Mouse (Mus musculus): ENCODE results near the gene Camk1d. TPM values are rescaled to one million over a fixed set of nuclear protein-coding genes. Genes with fewer than 3 reads are reported as not detected.

Gene Camk1d
- total RNA-seq (2014; rRNA removed) = 46.3 and 47.7 TPM in 2 replicates
- 17.0 and 21.2 TPM in 2 replicates for polyA plus RNA-seq (2012; rRNA removed)

DNA sequence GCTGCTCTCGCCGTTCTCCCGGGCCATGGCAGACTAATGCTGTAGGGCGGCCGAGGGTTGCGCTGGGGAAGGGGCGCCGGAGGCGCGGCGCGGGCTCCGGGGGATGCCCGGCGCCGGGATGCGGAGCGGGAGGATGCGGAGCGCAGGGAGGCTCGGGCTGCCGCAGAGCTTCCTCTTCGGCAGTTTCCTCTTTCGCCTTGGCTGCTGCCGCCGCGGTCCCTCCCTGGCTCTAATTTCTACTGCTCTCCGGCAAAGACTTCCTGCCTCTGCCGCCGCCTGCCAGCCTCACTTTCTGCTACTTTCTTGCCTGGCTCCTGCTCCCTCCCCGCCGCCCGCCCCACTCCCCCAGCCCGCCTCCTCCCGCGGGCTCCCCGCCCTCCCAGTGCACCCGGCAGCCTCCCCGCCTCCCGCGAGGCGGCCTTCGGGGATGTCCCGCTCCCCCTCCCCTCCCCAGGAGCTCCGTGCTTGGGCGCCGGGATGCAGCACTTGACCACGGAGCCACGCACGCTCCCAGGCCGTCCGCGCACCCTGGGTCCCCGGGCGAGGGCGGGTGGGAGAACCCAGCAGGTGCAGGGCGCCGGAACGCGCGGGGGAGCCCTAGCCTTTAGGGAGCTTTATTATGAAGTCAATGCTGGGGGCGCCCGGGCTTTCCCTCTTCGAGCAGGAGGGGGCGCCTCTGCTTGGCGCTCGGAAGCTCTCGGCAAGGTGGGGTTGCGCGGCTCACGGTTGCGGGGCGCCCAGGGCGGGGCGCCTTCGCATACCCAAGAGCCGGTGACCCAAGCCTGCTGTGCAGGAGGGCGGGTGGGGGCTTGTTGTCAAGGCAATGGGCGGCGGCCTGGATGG lies at the start of gene Camk1d:
Camk1d (minus strand) TSS at position 305 of the 843 bp plus-strand sequence.
- peak within 1 kb of the TSS; percentile 82 for H3K9ac ChIP-seq (ENCODE audit: low read depth, low read length)
- H3K4me1 ChIP-seq (ENCODE audit: control insufficient read depth, insufficient read depth, low read length) = peaks cover 5% of the 10 kb centered on the region; the same call in 1 of the 2 replicates
- H3K27me3 ChIP-seq (ENCODE audit: control insufficient read depth, insufficient read depth, low read length) = no peaks in the 10 kb centered on the region
- DNase-seq (ENCODE audit: extremely low read depth, low read depth, low spot score) = peak; percentile 28
- WGBS = under 1% methylated on average over 60 of the region's 80 CpGs
- no peaks in the 10 kb centered on the region for H3K36me3 ChIP-seq (ENCODE audit: control insufficient read depth, insufficient read depth, low read length)
- TF ChIP-seq CTCF (IDR thresholded peaks at IDR 0.05; ENCODE audit: low read depth, low read length) (peak; percentile 61), POLR2A (IDR thresholded peaks at IDR 0.05; ENCODE audit: extremely low read depth, insufficient read depth, low read length) (no peak)
- no peaks in the 10 kb centered on the region for H3K79me2 ChIP-seq (ENCODE audit: control insufficient read depth, insufficient read depth, low read length)
- no peak within 1 kb of the TSS; the same call in 1 of the 2 replicates for H3K27ac ChIP-seq (replicated peaks; ENCODE audit: insufficient read depth, low read depth, low read length)
- peak within 1 kb of the TSS; percentile 55 for H3K4me3 ChIP-seq (ENCODE audit: insufficient read depth, low read depth, low read length)

DNA sequence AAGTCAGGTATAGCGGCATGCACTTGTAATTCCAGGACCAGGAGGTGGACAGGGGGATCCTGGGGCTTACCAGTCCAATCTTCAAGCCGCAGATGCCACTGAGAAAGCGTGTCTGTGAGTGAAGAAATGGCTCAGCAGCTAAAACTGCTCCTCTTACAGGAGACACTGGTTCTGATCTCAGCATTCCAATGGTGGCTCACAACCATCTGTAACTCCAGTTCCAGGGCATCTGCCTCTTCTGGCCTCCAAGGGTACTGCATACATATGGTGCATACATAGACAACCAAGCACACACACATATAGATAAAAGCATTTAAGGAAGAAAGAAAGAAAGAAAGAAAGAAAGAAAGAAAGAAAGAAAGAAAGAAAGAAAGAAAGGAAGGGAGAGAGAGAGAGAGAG lies 47.7 kb upstream of the Camk1d start:
- H3K4me3 ChIP-seq (ENCODE audit: insufficient read depth, low read depth, low read length) = no peak overlapping the region
- H3K9ac ChIP-seq (ENCODE audit: low read depth, low read length) = no peak overlapping the region
- no peaks in the 10 kb centered on the region for H3K79me2 ChIP-seq (ENCODE audit: control insufficient read depth, insufficient read depth, low read length)
- no peak overlapping the region for H3K27ac ChIP-seq (replicated peaks; ENCODE audit: insufficient read depth, low read depth, low read length)
- no peaks in the 10 kb centered on the region for H3K36me3 ChIP-seq (ENCODE audit: control insufficient read depth, insufficient read depth, low read length)
- H3K4me1 ChIP-seq (ENCODE audit: control insufficient read depth, insufficient read depth, low read length) = no peaks in the 10 kb centered on the region
- TF ChIP-seq CTCF (IDR thresholded peaks at IDR 0.05; ENCODE audit: low read depth, low read length) = no peak
- no peak for DNase-seq (ENCODE audit: extremely low read depth, low read depth, low spot score)
- no peaks in the 10 kb centered on the region for H3K27me3 ChIP-seq (ENCODE audit: control insufficient read depth, insufficient read depth, low read length)
- 95% methylated on average over 3 of the region's 3 CpGs for WGBS

DNA sequence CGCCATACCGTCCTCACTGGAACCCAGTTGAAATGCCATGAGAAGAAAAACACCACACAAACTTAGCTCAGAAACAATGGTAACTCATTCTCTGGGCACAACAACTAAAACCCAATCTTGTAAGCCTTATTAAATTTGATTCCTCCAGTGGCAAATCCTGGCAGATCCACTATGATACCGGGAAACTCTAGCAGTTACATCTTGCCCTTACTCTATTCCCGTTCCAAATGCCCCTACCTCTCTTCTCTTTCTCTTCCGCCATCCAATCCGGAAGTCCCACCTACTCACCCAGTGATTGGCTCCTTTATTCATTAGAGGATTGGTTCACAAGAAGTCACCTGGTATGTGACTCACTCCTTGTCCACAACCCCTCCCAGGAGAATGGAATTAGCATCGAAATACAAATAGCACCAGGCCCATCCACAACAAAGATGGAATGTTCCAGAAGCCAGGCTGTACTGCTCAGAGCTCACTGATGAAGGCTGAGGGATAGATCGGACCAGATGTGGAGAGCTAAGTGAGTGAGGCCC lies 46.2 kb upstream of the Camk1d start:
- Histone ChIP-seq H3K79me2 (ENCODE audit: control insufficient read depth, insufficient read depth, low read length) (no peaks in the 10 kb centered on the region), H3K27ac (replicated peaks; ENCODE audit: insufficient read depth, low read depth, low read length) (no peak overlapping the region), H3K4me3 (ENCODE audit: insufficient read depth, low read depth, low read length) (no peak overlapping the region), H3K27me3 (ENCODE audit: control insufficient read depth, insufficient read depth, low read length) (no peaks in the 10 kb centered on the region), H3K9ac (ENCODE audit: low read depth, low read length) (no peak overlapping the region), H3K4me1 (ENCODE audit: control insufficient read depth, insufficient read depth, low read length) (no peaks in the 10 kb centered on the region), H3K36me3 (ENCODE audit: control insufficient read depth, insufficient read depth, low read length) (no peaks in the 10 kb centered on the region)
- no peak for DNase-seq (ENCODE audit: extremely low read depth, low read depth, low spot score)
- TF ChIP-seq POLR2A (IDR thresholded peaks at IDR 0.05; ENCODE audit: extremely low read depth, insufficient read depth, low read length) (no peak), CTCF (IDR thresholded peaks at IDR 0.05; ENCODE audit: low read depth, low read length) (no peak)
- WGBS = 95% methylated on average over 8 of the region's 8 CpGs

DNA sequence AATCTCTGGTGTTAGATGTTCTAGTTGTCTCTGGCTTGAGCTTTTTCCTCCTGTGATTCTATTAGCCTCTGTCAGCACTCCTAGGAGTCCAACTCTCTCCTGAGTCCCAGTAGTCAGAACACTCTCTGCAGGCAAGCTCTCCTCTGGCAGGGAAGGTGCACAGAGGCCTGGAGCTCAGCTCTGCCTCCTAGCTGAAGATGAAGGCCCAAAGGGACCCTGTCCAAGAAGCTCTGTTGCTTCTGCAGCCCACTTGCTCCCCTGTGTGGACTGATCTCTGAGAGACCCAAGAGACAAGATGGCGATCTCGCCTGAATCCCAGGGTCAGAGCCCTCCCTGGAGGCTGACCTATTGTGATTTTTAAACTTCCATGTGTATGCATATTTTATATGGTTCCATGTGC lies 44.3 kb upstream of the Camk1d start:
- Histone ChIP-seq H3K79me2 (ENCODE audit: control insufficient read depth, insufficient read depth, low read length) (no peaks in the 10 kb centered on the region), H3K27me3 (ENCODE audit: control insufficient read depth, insufficient read depth, low read length) (no peaks in the 10 kb centered on the region), H3K9ac (ENCODE audit: low read depth, low read length) (no peak overlapping the region), H3K27ac (replicated peaks; ENCODE audit: insufficient read depth, low read depth, low read length) (no peak overlapping the region), H3K36me3 (ENCODE audit: control insufficient read depth, insufficient read depth, low read length) (no peaks in the 10 kb centered on the region), H3K4me1 (ENCODE audit: control insufficient read depth, insufficient read depth, low read length) (no peaks in the 10 kb centered on the region), H3K4me3 (ENCODE audit: insufficient read depth, low read depth, low read length) (no peak overlapping the region)
- no peak for DNase-seq (ENCODE audit: extremely low read depth, low read depth, low spot score)
- WGBS = 93% methylated on average over 2 of the region's 2 CpGs
- TF ChIP-seq POLR2A (IDR thresholded peaks at IDR 0.05; ENCODE audit: extremely low read depth, insufficient read depth, low read length) = no peak
- no peak for TF ChIP-seq CTCF (IDR thresholded peaks at IDR 0.05; ENCODE audit: low read depth, low read length)

GRCm38 (mm10) chr2:5750872-5751271 lies 36.6 kb upstream of the Camk1d start:
- TF ChIP-seq POLR2A (IDR thresholded peaks at IDR 0.05; ENCODE audit: extremely low read depth, insufficient read depth, low read length) = no peak
- no peak for TF ChIP-seq CTCF (IDR thresholded peaks at IDR 0.05; ENCODE audit: low read depth, low read length)
- no peaks in the 10 kb centered on the region for H3K79me2 ChIP-seq (ENCODE audit: control insufficient read depth, insufficient read depth, low read length)
- H3K4me1 ChIP-seq (ENCODE audit: control insufficient read depth, insufficient read depth, low read length) = peaks cover 5% of the 10 kb centered on the region; the same call in 1 of the 2 replicates
- no peaks in the 10 kb centered on the region for H3K36me3 ChIP-seq (ENCODE audit: control insufficient read depth, insufficient read depth, low read length)
- no peak overlapping the region for H3K9ac ChIP-seq (ENCODE audit: low read depth, low read length)
- no peak overlapping the region for H3K27ac ChIP-seq (replicated peaks; ENCODE audit: insufficient read depth, low read depth, low read length)
- 92% methylated on average over 3 of the region's 3 CpGs for WGBS
- DNase-seq (ENCODE audit: extremely low read depth, low read depth, low spot score) = no peak
- no peaks in the 10 kb centered on the region for H3K27me3 ChIP-seq (ENCODE audit: control insufficient read depth, insufficient read depth, low read length)
- no peak overlapping the region for H3K4me3 ChIP-seq (ENCODE audit: insufficient read depth, low read depth, low read length)

GRCm38 (mm10) chr2:5749210-5749609 lies 34.9 kb upstream of the Camk1d start:
- H3K4me1 ChIP-seq (ENCODE audit: control insufficient read depth, insufficient read depth, low read length) = peaks cover 5% of the 10 kb centered on the region; the same call in 1 of the 2 replicates
- 14% methylated on average over 6 of the region's 6 CpGs for WGBS
- no peaks in the 10 kb centered on the region for H3K36me3 ChIP-seq (ENCODE audit: control insufficient read depth, insufficient read depth, low read length)
- peak; percentile 96 for DNase-seq (ENCODE audit: extremely low read depth, low read depth, low spot score)
- no peaks in the 10 kb centered on the region for H3K79me2 ChIP-seq (ENCODE audit: control insufficient read depth, insufficient read depth, low read length)
- no peak overlapping the region for H3K9ac ChIP-seq (ENCODE audit: low read depth, low read length)
- TF ChIP-seq CTCF (IDR thresholded peaks at IDR 0.05; ENCODE audit: low read depth, low read length) = no peak
- H3K27me3 ChIP-seq (ENCODE audit: control insufficient read depth, insufficient read depth, low read length) = no peaks in the 10 kb centered on the region
- no peak overlapping the region for H3K4me3 ChIP-seq (ENCODE audit: insufficient read depth, low read depth, low read length)
- no peak overlapping the region for H3K27ac ChIP-seq (replicated peaks; ENCODE audit: insufficient read depth, low read depth, low read length)
